Mouse (Mus musculus) embryonic stem cell, embryonic (primary cell): Measurements from ENCODE around the gene Gm10097.

Experiments used
- CTCF ChIA-PET, 4 experiments: fragments of 300-600 bp in 2 of 4; fragments of 350-600 bp in 2 of 4; sonication (Branson Sonifier 250); formaldehyde crosslinking; loops; one replicate each; lab custom pipeline; 2022; ENCODE audit warnings: inconsistent platforms in 2 of 4; lab: Charles Lee
- POLR2A ChIA-PET, 4 experiments: fragments of 300-600 bp in 2 of 4; fragments of 350-600 bp in 2 of 4; sonication (Branson Sonifier 250); formaldehyde crosslinking; loops; one replicate each; lab custom pipeline; 2022; ENCODE audit warnings: antibody characterized with exemption in 4 of 4, inconsistent platforms in 1 of 4; lab: Charles Lee

Gene Gm10097

GRCm38 (mm10) chr10:5068676-5069265, at the start of gene Gm10097:
Gene Gm10097 (plus strand): TSS chr10:5069192.
- ChIA-PET POLR2A (no interaction called here), CTCF (no interaction called here)

- CTCF ChIA-PET = no interaction called here
- POLR2A ChIA-PET = interaction anchor here in 1 of 4 experiments (0.6 kb wide), 1 partner anchor 227 kb away, joined by 3 read pairs; no protein-coding TSS in a partner anchor
Measured at GRCm38 (mm10) chr10:5025906-5026305, 43.1 kb upstream of the Gm10097 start.

GRCm38 (mm10) chr10:5027208-5027607, 41.8 kb upstream of the Gm10097 start:
- CTCF ChIA-PET = no interaction called here
- POLR2A ChIA-PET = interaction anchor here in 1 of 4 experiments (2.2 kb wide), 1 partner anchor 11 kb away, joined by 6 read pairs; no protein-coding TSS in a partner anchor

GRCm38 (mm10) chr10:5028301-5028700, 40.7 kb upstream of the Gm10097 start:
- CTCF ChIA-PET = interaction anchor here in 1 of 4 experiments (0.9 kb wide), 1 partner anchor 134 kb away, joined by 3 read pairs; no protein-coding TSS in a partner anchor
- POLR2A ChIA-PET = interaction anchor here in 2 of 4 experiments (0.5 to 2.2 kb wide), 3 partner anchors 12 to 708 kb away, joined by 4 to 6 read pairs (median 5); no protein-coding TSS in a partner anchor

GRCm38 (mm10) chr10:5029161-5029560, 39.8 kb upstream of the Gm10097 start:
- POLR2A ChIA-PET = interaction anchor here in 1 of 4 experiments (0.7 kb wide), 1 partner anchor 129 kb away, joined by 3 read pairs; no protein-coding TSS in a partner anchor
- CTCF ChIA-PET = interaction anchor here in 2 of 4 experiments (0.7 kb wide), 2 partner anchors 105 to 1978 kb away, joined by 4 to 6 read pairs; no protein-coding TSS in a partner anchor

- CTCF ChIA-PET = interaction anchor here in 2 of 4 experiments (0.7 kb wide), 2 partner anchors 106 to 1978 kb away, joined by 4 to 6 read pairs; no protein-coding TSS in a partner anchor
- POLR2A ChIA-PET = interaction anchor here in 1 of 4 experiments (0.6 kb wide), 1 partner anchor 965 kb away, joined by 3 read pairs; no protein-coding TSS in a partner anchor
Measured at GRCm38 (mm10) chr10:5029883-5030282, 39.1 kb upstream of the Gm10097 start.

GRCm38 (mm10) chr10:5032192-5033048, 36.6 kb upstream of the Gm10097 start:
- POLR2A ChIA-PET = interaction anchor here in 1 of 4 experiments (0.6 kb wide), 1 partner anchor 941 kb away, joined by 3 read pairs; no protein-coding TSS in a partner anchor
- CTCF ChIA-PET = no interaction called here

GRCm38 (mm10) chr10:5041254-5041653, 27.7 kb upstream of the Gm10097 start:
- ChIA-PET POLR2A (interaction anchor here in 1 of 4 experiments (0.5 to 1.3 kb wide), 3 partner anchors 17 to 676 kb away, joined by 3 to 4 read pairs (median 3); no protein-coding TSS in a partner anchor), CTCF (interaction anchor here in 1 of 4 experiments (1.0 kb wide), 1 partner anchor 186 kb away, joined by 4 read pairs; no protein-coding TSS in a partner anchor)

GRCm38 (mm10) chr10:5044481-5044880, 24.5 kb upstream of the Gm10097 start:
- ChIA-PET POLR2A (interaction anchor here in 3 of 4 experiments (1.0 to 1.2 kb wide), 3 partner anchors 12 to 761 kb away, joined by 3 to 4 read pairs (median 3); partner anchors contain the start of gene Fbxo5 (in 1 of the 3)), CTCF (no interaction called here)

- POLR2A ChIA-PET = interaction anchor here in 1 of 4 experiments (1.0 kb wide), 1 partner anchor 11 kb away, joined by 3 read pairs; no protein-coding TSS in a partner anchor
- CTCF ChIA-PET = interaction anchor here in 1 of 4 experiments (0.5 kb wide), 1 partner anchor 1531 kb away, joined by 3 read pairs; no protein-coding TSS in a partner anchor
Measured at GRCm38 (mm10) chr10:5045213-5045612, 23.8 kb upstream of the Gm10097 start.

- POLR2A ChIA-PET = no interaction called here
- CTCF ChIA-PET = interaction anchor here in 1 of 4 experiments (0.5 kb wide), 1 partner anchor 1531 kb away, joined by 3 read pairs; no protein-coding TSS in a partner anchor
Measured at GRCm38 (mm10) chr10:5045671-5046070, 23.3 kb upstream of the Gm10097 start.

- ChIA-PET CTCF (no interaction called here), POLR2A (interaction anchor here in 1 of 4 experiments (1.1 kb wide), 1 partner anchor 12 kb away, joined by 3 read pairs; no protein-coding TSS in a partner anchor)
Measured at GRCm38 (mm10) chr10:5056243-5056735, 12.7 kb upstream of the Gm10097 start.

GRCm38 (mm10) chr10:5056940-5057339, 12.1 kb upstream of the Gm10097 start:
- POLR2A ChIA-PET = interaction anchor here in 1 of 4 experiments (1.2 kb wide), 1 partner anchor 13 kb away, joined by 4 read pairs; no protein-coding TSS in a partner anchor
- CTCF ChIA-PET = no interaction called here

- CTCF ChIA-PET = no interaction called here
Measured at GRCm38 (mm10) chr10:5057661-5058060, 11.3 kb upstream of the Gm10097 start.

GRCm38 (mm10) chr10:5058876-5059275, 10.1 kb upstream of the Gm10097 start:
- CTCF ChIA-PET = no interaction called here

More at GRCm38 (mm10) chr10:5057661-5058060, 11.3 kb upstream of the Gm10097 start:
- POLR2A ChIA-PET = interaction anchor here in 1 of 4 experiments (1.2 kb wide), 1 partner anchor 14 kb away, joined by 4 read pairs; no protein-coding TSS in a partner anchor

GRCm38 (mm10) chr10:5059983-5060382, 9.0 kb upstream of the Gm10097 start:
- POLR2A ChIA-PET = no interaction called here

More at GRCm38 (mm10) chr10:5058876-5059275, 10.1 kb upstream of the Gm10097 start:
- POLR2A ChIA-PET = no interaction called here

GRCm38 (mm10) chr10:5067113-5067512, 1.9 kb upstream of the Gm10097 start:
- CTCF ChIA-PET = no interaction called here
- POLR2A ChIA-PET = no interaction called here

More at GRCm38 (mm10) chr10:5059983-5060382, 9.0 kb upstream of the Gm10097 start:
- CTCF ChIA-PET = no interaction called here
